Mouse (Mus musculus): ENCODE measurements around the gene Eloa.

GRCm38 (mm10) chr4:136010586-136010985, 11.0 kb downstream of the Eloa start:
- TF ChIP-seq CTCF (IDR thresholded peaks at IDR 0.05; ENCODE audit: control insufficient read depth, insufficient read depth, insufficient replicate concordance, low read depth, low read length) (no peak), POLR2A (IDR thresholded peaks at IDR 0.05; ENCODE audit: control insufficient read depth, low read depth, low read length) (no peak)
